Mouse (Mus musculus) testis, adult 2 months (tissue): ENCODE data around the gene Pakap.

Source experiments
- CTCF ChIP-seq: fragments of 200-500 bp; IDR thresholded peaks from 2 replicates; pipeline ENCODE4 v1.5.1; 2012; ENCODE audit warnings: low read depth, mild to moderate bottlenecking, inconsistent platforms, low read length, moderate library complexity; ENCODE audit not compliant: control insufficient read depth, insufficient read depth, insufficient replicate concordance
- POLR2A ChIP-seq: fragments of 200-500 bp; IDR thresholded peaks from 2 replicates; pipeline ENCODE4 v1.6.1; 2012; ENCODE audit warnings: low read depth, mild to moderate bottlenecking, inconsistent platforms, low read length, moderate library complexity; ENCODE audit not compliant: control insufficient read depth

GRCm38 (mm10) chr4:57585281-57585800 lies 17.4 kb downstream of the Pakap start:
- no peak for TF ChIP-seq POLR2A
- TF ChIP-seq CTCF, result no peak
